Mouse (Mus musculus): Measurements from ENCODE around the gene Ccdc191. TPM values are rescaled to one million over a fixed set of nuclear protein-coding genes. Genes with fewer than 3 reads are reported as not detected.

The Ccdc191 gene
- polyA plus RNA-seq, 1 experiment from 2014 or later = 9.8 TPM

DNA sequence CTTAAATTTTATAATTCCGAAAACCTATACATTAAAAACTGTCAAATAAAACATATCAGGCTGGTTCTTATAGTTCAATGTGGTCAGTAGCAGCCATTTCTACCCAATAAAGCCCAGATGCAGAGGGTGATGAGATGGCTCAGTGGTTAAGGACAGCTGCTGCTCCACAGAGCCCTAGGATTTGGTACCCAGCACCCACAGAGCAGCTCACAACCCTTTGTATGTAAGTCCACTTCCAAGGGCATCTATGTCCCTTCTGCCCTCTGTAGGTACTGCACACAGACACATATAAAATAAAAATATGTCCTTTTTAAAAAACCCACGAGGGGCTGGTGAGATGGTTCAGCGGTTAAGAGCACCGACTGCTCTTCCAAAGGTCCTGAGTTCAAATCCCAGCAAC lies 96.7 kb downstream of the Ccdc191 start:
- no peak overlapping the region for H3K4me2 ChIP-seq
- no peak overlapping the region for H3K27ac ChIP-seq
- no peaks in the 10 kb centered on the region for H3K36me3 ChIP-seq
- no peak overlapping the region for H3K4me3 ChIP-seq
- WGBS = 87% methylated on average over 4 of the region's 4 CpGs
- no peak for ATAC-seq (replicated peaks; ENCODE audit: insufficient number of reproducible peaks, insufficient read depth, low FRiP score, low read depth)
- no peaks in the 10 kb centered on the region for H3K27me3 ChIP-seq
- H3K9ac ChIP-seq = no peak overlapping the region
- no peaks in the 10 kb centered on the region for H3K4me1 ChIP-seq (replicated peaks)
- H3K9me3 ChIP-seq (replicated peaks) = no peaks in the 10 kb centered on the region

DNA sequence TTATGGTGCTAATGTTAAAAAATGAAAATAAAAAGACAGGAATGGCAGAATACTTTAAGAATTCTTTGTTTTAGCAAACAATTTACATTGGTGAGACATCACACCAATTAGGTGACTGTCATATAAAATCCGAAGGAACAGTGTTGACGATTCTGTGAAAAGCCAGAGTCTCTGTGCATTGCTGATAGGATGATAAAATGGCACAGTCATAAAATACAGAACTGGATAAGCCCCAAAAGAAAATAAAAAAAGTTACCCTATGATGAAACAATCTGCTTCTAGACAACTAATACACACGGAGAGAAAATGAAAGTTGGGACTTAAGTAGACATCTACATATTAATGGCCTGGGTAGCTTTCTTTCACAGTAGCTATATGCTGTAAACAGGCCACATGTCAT lies 105.0 kb downstream of the Ccdc191 start:
- Histone ChIP-seq H3K9ac (no peak overlapping the region), H3K4me1 (replicated peaks) (no peaks in the 10 kb centered on the region), H3K36me3 (no peaks in the 10 kb centered on the region), H3K27me3 (no peaks in the 10 kb centered on the region), H3K9me3 (replicated peaks) (no peaks in the 10 kb centered on the region), H3K4me2 (no peak overlapping the region), H3K4me3 (no peak overlapping the region), H3K27ac (no peak overlapping the region)
- ATAC-seq (replicated peaks; ENCODE audit: insufficient number of reproducible peaks, insufficient read depth, low FRiP score, low read depth) = no peak
- 76% methylated on average over 3 of the region's 3 CpGs for WGBS

DNA sequence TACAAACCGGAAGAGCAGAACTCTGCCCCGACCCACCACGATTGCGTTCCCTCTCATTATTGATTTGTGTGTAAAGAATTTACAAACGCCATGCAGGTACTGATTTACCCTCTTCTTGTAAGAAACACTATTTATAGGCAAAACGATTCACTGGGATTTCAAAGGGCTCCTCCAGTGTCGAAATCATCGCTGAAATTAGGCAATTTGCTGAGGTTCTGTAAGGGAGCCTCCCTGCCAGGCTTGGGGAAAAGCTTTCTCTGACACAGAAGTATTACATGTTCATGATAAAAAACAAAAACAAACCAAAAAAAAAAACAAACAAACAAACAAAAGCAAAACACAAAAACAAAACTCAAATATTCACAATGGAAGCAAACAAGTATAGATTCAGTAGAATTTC lies 109.5 kb downstream of the Ccdc191 start:
- no peaks in the 10 kb centered on the region for H3K4me1 ChIP-seq (replicated peaks)
- ATAC-seq (replicated peaks; ENCODE audit: insufficient number of reproducible peaks, insufficient read depth, low FRiP score, low read depth) = no peak
- 85% methylated on average over 8 of the region's 8 CpGs for WGBS
- H3K4me3 ChIP-seq = no peak overlapping the region
- no peaks in the 10 kb centered on the region for H3K27me3 ChIP-seq
- H3K9me3 ChIP-seq (replicated peaks) = no peaks in the 10 kb centered on the region
- H3K4me2 ChIP-seq = no peak overlapping the region
- H3K27ac ChIP-seq = no peak overlapping the region
- H3K9ac ChIP-seq = no peak overlapping the region
- H3K36me3 ChIP-seq = no peaks in the 10 kb centered on the region

DNA sequence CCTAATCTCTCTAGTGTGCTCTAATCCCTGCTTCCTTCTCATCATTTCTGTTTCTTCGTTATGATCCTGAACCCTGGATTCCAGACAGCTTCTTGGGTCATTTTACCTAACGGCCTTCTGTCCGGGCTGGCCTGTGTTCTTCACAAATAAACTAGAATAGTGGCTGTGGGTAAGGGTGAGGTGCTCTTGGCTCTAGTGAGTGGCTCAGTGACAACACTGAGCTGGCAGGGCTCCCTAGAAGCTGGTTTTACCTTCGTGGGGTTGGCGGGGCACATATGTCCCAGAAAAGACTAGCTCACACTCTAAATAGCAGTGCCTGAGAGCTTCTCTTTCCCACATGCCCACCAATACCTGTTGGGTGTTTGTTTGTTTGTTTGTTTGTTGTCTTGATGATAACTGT lies 109.9 kb downstream of the Ccdc191 start:
- H3K27me3 ChIP-seq = no peaks in the 10 kb centered on the region
- no peaks in the 10 kb centered on the region for H3K9me3 ChIP-seq (replicated peaks)
- ATAC-seq (replicated peaks; ENCODE audit: insufficient number of reproducible peaks, insufficient read depth, low FRiP score, low read depth) = no peak
- no peak overlapping the region for H3K9ac ChIP-seq
- H3K4me1 ChIP-seq (replicated peaks) = no peaks in the 10 kb centered on the region
- no peak overlapping the region for H3K27ac ChIP-seq
- no peak overlapping the region for H3K4me3 ChIP-seq
- H3K36me3 ChIP-seq = no peaks in the 10 kb centered on the region
- H3K4me2 ChIP-seq = no peak overlapping the region
- 78% methylated on average over 5 of the region's 5 CpGs for WGBS

DNA sequence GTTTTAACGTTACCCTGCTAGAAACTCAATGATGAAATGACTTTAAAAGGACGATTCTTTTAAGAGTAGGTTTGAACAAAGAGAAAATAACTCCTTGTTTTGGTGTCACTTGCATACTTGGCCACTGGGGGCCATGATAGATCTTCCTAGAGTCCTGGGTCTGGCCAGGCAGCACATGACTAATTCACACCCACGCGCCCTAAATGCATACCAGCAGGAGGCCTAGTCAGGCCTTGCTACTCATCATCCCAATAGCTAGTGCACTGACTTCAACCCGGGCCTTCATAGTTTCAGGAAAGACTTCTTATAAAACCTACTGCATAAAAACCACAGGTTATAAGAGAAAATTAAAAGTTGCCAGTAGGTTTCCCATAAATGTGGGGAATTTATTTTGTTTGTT lies 112.5 kb downstream of the Ccdc191 start:
- 51% methylated on average over 5 of the region's 5 CpGs for WGBS
- no peak overlapping the region for H3K4me3 ChIP-seq
- H3K9me3 ChIP-seq (replicated peaks) = no peaks in the 10 kb centered on the region
- ATAC-seq (replicated peaks; ENCODE audit: insufficient number of reproducible peaks, insufficient read depth, low FRiP score, low read depth) = no peak
- H3K27ac ChIP-seq = no peak overlapping the region
- no peak overlapping the region for H3K4me2 ChIP-seq
- no peaks in the 10 kb centered on the region for H3K27me3 ChIP-seq
- no peak overlapping the region for H3K9ac ChIP-seq
- H3K36me3 ChIP-seq = no peaks in the 10 kb centered on the region
- no peaks in the 10 kb centered on the region for H3K4me1 ChIP-seq (replicated peaks)

DNA sequence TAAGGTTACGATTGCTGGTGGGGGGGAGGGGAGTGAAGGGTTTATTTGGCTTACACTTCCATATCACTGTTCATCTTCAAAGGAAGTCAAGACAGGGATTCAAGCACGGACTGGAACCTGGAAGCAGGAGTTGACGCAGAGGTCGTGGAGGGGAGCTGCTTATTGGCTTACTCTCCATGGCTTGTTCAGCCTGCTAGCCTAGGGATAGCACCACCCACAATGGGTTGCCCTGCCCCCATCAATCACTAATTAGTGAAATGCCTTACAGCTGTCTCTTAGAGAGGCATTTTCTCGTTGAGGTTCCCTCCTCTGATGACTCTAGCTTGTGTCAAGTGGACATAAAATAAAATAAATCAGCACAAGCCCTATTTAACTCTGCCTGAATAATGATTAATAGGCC lies 121.4 kb downstream of the Ccdc191 start:
- Histone ChIP-seq H3K4me3 (no peak overlapping the region), H3K9ac (no peak overlapping the region), H3K27me3 (no peaks in the 10 kb centered on the region), H3K9me3 (replicated peaks) (no peaks in the 10 kb centered on the region), H3K4me1 (replicated peaks) (no peaks in the 10 kb centered on the region), H3K36me3 (no peaks in the 10 kb centered on the region), H3K27ac (no peak overlapping the region), H3K4me2 (no peak overlapping the region)
- WGBS = 58% methylated on average over 5 of the region's 5 CpGs
- no peak for ATAC-seq (replicated peaks; ENCODE audit: insufficient number of reproducible peaks, insufficient read depth, low FRiP score, low read depth)

Small RNA genes within 50 kb of the gene (microRNA-seq; reads per million reads assigned to microRNA genes)
- not detected for gene Mir3470b

Other genes starting within 250 kb of the Ccdc191 start
- not detected in 2 replicates for gene Tigit, start 225.7 kb upstream of the Ccdc191 start, polyA plus RNA-seq (2015; fragmentation: Nextera tagmentation; extraction: Ambion mirVana)
- not detected in 2 replicates for gene Drd3, start 135.8 kb upstream of the Ccdc191 start, polyA plus RNA-seq (2015; fragmentation: Nextera tagmentation; extraction: Ambion mirVana)
- gene Qtrt2, start 37.0 kb downstream of the Ccdc191 start, polyA plus RNA-seq (2015; fragmentation: Nextera tagmentation; extraction: Ambion mirVana) = 13.7 and 14.9 TPM in 2 replicates
- gene Zdhhc23, start 90.0 kb downstream of the Ccdc191 start, polyA plus RNA-seq (2015; fragmentation: Nextera tagmentation; extraction: Ambion mirVana) = 0.81 and 1.3 TPM in 2 replicates
- 4.6 and 5.5 TPM in 2 replicates for gene Gramd1c, start 173.5 kb downstream of the Ccdc191 start, polyA plus RNA-seq (2015; fragmentation: Nextera tagmentation; extraction: Ambion mirVana)
- gene Atp6v1a, start 249.9 kb downstream of the Ccdc191 start, polyA plus RNA-seq (2015; fragmentation: Nextera tagmentation; extraction: Ambion mirVana) = 32.6 and 34.8 TPM in 2 replicates